Mouse (Mus musculus) small intestine, adult 2 months (tissue): Measurements from ENCODE around the gene Larp4.

ENCODE experiments used
- CTCF ChIP-seq: fragments of 200-500 bp; IDR thresholded peaks from 2 replicates; pipeline ENCODE4 v1.5.1; 2012; ENCODE audit warnings: low read depth, mild to moderate bottlenecking, control low read depth, inconsistent platforms, low read length, moderate library complexity, mixed read lengths; ENCODE audit not compliant: insufficient replicate concordance, insufficient read length; ENCODE audit errors: extremely low read depth
- POLR2A ChIP-seq: fragments of 200-500 bp; IDR thresholded peaks from 2 replicates; pipeline ENCODE4 v1.6.1; 2012; ENCODE audit warnings: low read depth, mild to moderate bottlenecking, control low read depth, inconsistent platforms, low read length, moderate library complexity

DNA sequence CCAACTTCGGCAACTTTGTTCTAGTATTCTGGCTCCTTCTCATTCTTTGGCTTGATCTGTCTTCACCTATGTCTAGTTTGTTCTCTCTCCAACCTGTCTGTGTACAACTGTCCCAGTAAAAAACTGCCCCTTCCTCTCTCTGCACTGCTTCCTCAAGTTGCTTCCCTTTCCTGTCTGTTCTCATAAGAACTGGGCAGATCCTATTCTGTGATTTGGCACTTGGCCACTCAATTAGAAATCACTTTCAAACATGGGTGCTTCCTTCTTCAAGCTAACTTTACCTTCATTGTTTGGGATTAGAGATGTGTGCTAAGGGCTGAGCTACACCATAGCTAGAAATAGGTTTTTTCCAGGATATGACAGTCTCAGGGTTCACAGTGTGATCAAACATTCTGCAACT, 741 bp downstream of the Larp4 start:
- no peak for TF ChIP-seq CTCF
- no peak for TF ChIP-seq POLR2A
